Mouse (Mus musculus): ENCODE data around the gene Spag5. TPM values are rescaled to one million over a fixed set of nuclear protein-coding genes. Genes with fewer than 3 reads are reported as not detected.
"Not testable (repeated sequence)": the region's sequence is repeated elsewhere in the genome, so short reads cannot be mapped to it uniquely, and the experiment has no call there.

Gene Spag5
- polyA plus RNA-seq (2015; fragmentation: Nextera tagmentation; extraction: Ambion mirVana) = 26.3 and 29.5 TPM in 2 replicates

DNA sequence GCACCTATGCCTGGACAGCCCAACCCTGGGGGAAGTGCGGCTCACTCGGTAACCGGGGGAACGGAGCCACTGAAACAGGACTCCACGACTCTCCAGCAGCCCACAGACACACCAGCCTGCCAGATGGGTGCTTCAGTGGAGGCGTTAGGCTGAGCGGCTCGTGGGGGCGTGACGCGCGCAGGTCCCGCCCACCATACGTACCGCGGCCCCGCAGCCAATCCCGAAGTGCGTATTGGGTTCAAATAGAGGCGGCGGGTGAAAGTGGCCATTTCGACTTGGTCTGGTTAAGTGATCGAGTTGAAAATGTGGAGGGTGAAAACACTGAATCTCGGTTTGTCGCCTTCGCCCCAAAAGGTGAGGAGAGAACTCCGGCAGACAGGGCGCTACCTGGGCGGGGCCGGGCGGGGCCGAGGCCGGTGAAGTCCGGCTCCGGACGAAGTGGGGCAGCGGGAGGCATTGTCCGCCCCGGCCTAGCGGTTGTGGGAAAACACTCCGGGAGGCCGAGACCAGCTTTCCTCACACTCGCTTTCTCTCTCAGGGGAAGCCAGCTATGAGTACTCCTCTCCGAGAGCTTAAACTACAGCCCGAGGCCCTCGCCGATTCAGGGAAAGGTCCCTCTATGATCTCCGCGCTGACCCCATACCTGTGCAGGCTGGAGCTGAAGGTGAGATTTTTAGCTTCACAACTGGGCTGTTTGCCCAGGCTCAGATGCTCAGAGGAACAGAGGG is at the start of gene Spag5:
Gene Spag5 (plus strand): TSS at position 173 of the 728 bp plus-strand sequence.
- Histone ChIP-seq H3K4me1 (peaks cover 10% of the 10 kb centered on the region), H3K9ac (peak within 1 kb of the TSS; percentile 50), H3K4me2 (peak within 1 kb of the TSS; percentile 89), H3K9me3 (no peaks in the 10 kb centered on the region), H3K27ac (peak within 1 kb of the TSS; percentile 61), H3K27me3 (no peaks in the 10 kb centered on the region), H3K4me3 (peak within 1 kb of the TSS; percentile 70), H3K36me3 (peaks cover 24% of the 10 kb centered on the region)
- peak; percentile 98 for ATAC-seq (ENCODE audit: insufficient number of reproducible peaks, low FRiP score, low TSS enrichment, low read depth)
- WGBS = under 1% methylated on average over 49 of the region's 49 CpGs

DNA sequence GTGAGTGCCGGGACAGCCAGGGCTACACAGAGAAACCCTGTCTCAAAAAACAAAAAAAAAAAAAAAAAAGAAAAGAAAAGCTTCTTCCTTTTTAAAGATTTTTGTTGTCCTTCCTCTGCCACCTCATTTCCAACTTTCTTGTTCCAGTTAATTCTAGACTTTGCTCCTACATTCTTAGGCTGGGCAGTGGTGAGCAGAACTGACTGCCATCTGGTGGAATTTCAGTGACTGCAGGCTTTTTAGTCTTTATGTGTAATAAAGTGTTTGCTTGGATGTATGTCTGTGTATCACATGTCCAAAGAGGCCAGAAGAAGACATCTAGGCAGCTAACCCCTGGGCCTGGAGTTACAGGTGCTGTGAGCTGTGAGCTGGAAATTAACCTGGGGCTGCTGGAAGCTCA is 44.7 kb upstream of the Spag5 start:
- H3K27me3 ChIP-seq = peaks cover 7% of the 10 kb centered on the region; the same call in 1 of the 2 replicates
- no peaks in the 10 kb centered on the region for H3K4me1 ChIP-seq
- no peak for ATAC-seq (ENCODE audit: insufficient number of reproducible peaks, low FRiP score, low TSS enrichment, low read depth)
- no peaks in the 10 kb centered on the region for H3K9me3 ChIP-seq
- no peak overlapping the region for H3K4me2 ChIP-seq
- H3K9ac ChIP-seq = no peak overlapping the region
- no peak overlapping the region for H3K4me3 ChIP-seq
- peaks cover 28% of the 10 kb centered on the region for H3K36me3 ChIP-seq
- WGBS = 83% methylated on average over 1 of the region's 1 CpGs
- no peak overlapping the region for H3K27ac ChIP-seq

DNA sequence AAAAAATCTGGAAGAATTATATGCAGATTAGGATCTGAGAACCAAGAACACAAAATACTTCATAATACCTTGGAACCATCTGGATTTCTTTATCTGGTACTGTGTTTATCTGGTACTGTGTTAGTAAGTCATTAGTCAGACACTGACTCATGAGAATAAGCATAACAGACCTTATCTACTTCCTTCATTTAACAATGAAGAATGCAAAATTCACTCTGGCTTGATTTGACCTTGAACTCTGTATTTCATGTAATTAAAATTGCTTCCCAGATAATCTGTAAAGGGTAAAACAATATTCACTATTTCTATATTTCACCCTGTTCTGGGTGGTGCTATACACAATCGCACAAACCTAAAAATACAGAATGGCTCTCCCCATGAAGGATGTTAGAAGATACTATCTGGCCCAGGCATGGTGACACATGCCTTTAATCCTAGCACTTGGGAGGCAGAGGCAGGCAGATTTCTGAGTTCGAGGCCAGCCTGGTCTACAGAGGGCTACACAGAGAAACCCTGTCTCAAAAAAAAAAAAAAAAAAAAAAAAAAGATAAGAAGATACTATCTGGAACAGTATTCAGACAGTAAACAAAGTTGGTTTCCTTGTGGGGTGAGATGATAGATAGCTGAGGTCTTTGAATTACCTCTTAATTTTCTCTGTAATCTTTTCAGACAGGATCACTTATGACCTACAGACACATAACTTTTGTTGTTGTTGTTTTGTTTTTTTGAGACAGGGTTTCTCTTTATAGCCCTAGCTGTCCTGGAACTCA is 40.7 kb upstream of the Spag5 start:
- no peak overlapping the region for H3K9ac ChIP-seq
- H3K4me1 ChIP-seq = peaks cover 14% of the 10 kb centered on the region
- WGBS = 94% methylated on average over 2 of the region's 2 CpGs
- H3K36me3 ChIP-seq = peaks cover 24% of the 10 kb centered on the region
- no peaks in the 10 kb centered on the region for H3K9me3 ChIP-seq
- ATAC-seq (ENCODE audit: insufficient number of reproducible peaks, low FRiP score, low TSS enrichment, low read depth) = no peak
- H3K27ac ChIP-seq = no peak overlapping the region
- peak overlapping the region; percentile 65 for H3K4me2 ChIP-seq
- peak overlapping the region; percentile 91 for H3K4me3 ChIP-seq
- H3K27me3 ChIP-seq = peaks cover 7% of the 10 kb centered on the region; the same call in 1 of the 2 replicates

DNA sequence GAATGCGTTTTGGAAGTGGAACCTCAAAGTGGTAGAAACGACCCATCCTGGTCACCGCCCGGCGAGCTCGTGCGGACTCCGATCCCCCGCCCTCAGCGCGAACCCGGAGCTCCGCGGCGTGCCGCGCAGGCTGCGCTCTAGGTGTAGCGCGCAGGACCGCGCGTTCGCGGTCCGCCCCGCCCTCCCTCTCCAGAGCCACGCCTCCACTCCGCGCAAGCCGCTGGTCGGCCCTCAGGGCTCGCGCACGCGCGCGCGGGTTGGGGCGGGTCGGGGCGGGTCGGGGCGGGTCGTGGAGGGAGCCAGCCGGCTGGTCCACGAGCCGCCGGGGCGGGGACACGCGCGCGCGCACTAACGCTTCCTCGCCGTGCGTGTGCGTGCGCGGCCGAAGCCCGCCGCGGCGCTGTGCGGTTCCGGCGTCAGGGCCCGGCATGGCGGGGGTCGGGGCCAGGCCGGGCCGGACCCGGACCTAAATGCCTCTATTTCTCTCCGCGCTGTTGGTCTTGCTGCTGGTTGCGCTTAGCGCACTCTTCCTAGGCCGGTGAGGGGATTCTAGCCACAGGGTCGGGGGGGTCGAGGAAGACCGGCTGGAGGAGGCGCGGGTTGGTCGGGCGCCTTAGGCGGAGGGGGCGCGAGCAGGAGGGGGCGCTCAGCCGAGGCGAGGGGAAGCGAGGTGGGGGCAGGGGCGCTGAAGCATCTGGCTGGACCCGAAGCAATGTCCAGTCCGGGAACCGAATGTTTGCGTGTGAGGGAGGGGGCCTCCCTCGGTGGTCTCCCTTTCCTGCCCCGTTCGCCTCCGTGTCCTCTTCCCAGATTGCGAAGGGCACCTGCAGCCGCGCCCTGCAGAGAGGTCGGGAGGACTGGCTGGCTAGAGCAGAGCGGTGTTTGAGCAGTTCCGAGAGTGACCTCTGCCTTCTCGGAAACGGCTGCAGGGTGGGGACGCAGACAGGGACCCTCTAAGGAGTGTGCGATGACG is 39.7 kb upstream of the Spag5 start, which contains the start of gene 2610507B11Rik:
Gene 2610507B11Rik (plus strand): TSS at position 373 of the 973 bp plus-strand sequence.
- H3K9me3 ChIP-seq = no peaks in the 10 kb centered on the region
- H3K27ac ChIP-seq = peak within 1 kb of the TSS; percentile 85
- H3K36me3 ChIP-seq = peaks cover 30% of the 10 kb centered on the region
- H3K27me3 ChIP-seq = peaks cover 7% of the 10 kb centered on the region; the same call in 1 of the 2 replicates
- H3K4me1 ChIP-seq = peaks cover 14% of the 10 kb centered on the region
- WGBS = under 1% methylated on average over 104 of the region's 115 CpGs
- peak within 1 kb of the TSS; percentile 91 for H3K4me3 ChIP-seq
- H3K4me2 ChIP-seq = peak within 1 kb of the TSS; percentile 65
- H3K9ac ChIP-seq = peak within 1 kb of the TSS; percentile 82
- peak; percentile 96 for ATAC-seq (ENCODE audit: insufficient number of reproducible peaks, low FRiP score, low TSS enrichment, low read depth)

DNA sequence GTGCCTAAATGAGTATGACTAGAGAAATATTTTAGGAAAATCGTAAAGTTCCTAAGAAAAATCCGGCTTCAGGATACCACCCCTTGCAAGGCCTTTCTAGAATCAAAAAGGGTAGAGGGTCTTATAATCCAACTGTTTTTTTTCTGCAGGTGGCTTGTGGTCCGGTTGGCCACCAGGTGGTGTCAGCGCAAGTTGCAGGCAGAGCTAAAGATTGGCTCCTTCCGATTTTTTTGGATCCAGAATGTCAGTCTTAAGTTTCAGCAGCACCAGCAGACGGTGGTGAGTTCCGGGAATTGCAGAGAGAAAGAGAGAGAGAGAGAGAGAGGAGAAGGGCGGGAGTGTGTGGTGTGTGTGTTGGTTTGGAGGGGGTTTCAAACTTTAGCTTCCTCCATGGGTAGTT is 38.8 kb upstream of the Spag5 start:
- H3K4me1 ChIP-seq = peaks cover 14% of the 10 kb centered on the region
- H3K27ac ChIP-seq = peak overlapping the region; percentile 54; the same call in 1 of the 2 replicates
- H3K4me3 ChIP-seq = peak overlapping the region; percentile 91
- H3K36me3 ChIP-seq = peaks cover 38% of the 10 kb centered on the region
- no peak for ATAC-seq (ENCODE audit: insufficient number of reproducible peaks, low FRiP score, low TSS enrichment, low read depth)
- peak overlapping the region; percentile 65 for H3K4me2 ChIP-seq
- no peaks in the 10 kb centered on the region for H3K9me3 ChIP-seq
- peak overlapping the region; percentile 82; the same call in 1 of the 2 replicates for H3K9ac ChIP-seq
- peaks cover 7% of the 10 kb centered on the region; the same call in 1 of the 2 replicates for H3K27me3 ChIP-seq
- WGBS = 2% methylated on average over 8 of the region's 8 CpGs

DNA sequence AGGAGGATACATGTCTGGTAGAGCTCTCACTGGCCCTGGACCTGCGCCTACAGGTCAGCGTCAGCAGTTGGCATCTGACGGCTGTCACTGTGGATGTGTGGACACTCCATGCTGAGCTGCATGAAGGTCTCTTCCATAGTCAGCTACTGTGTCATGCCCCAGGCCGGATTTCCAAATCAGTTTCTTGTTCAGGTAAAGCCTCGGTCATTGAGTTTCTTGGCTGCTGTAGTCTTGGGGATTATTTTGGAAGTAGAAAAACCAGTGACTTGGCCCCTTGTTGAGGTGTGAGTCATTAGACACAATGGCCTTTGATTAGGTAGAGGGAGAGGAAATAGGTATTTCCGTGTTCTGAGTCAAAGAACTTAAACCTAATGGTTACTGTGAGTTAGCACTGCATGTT is 35.8 kb upstream of the Spag5 start:
- 84% methylated on average over 6 of the region's 6 CpGs for WGBS
- H3K9me3 ChIP-seq = no peaks in the 10 kb centered on the region
- H3K36me3 ChIP-seq = peaks cover 65% of the 10 kb centered on the region
- H3K4me2 ChIP-seq = no peak overlapping the region
- no peak overlapping the region for H3K27ac ChIP-seq
- H3K9ac ChIP-seq = no peak overlapping the region
- no peak overlapping the region for H3K4me3 ChIP-seq
- peaks cover 14% of the 10 kb centered on the region for H3K4me1 ChIP-seq
- ATAC-seq (ENCODE audit: insufficient number of reproducible peaks, low FRiP score, low TSS enrichment, low read depth) = no peak
- no peaks in the 10 kb centered on the region for H3K27me3 ChIP-seq

DNA sequence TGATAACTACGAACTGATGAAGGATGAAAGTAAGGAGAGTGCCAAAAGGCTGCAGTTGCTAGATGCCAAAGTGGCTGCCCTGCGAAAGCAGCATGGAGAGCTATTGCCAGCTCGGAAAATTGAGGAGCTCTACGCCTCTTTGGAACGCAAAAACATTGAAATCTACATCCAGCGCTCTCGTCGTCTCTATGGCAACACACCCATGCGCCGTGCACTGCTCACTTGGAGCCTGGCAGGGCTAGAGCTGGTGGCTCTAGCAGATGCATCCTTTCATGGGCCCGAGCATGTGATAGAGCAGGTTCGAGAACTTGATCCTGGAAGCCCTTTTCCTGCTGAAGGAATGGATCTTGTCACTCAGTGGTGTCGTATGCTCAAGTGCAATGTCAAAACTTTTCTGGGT is 29.3 kb upstream of the Spag5 start:
- WGBS = 91% methylated on average over 13 of the region's 13 CpGs
- no peak overlapping the region for H3K27ac ChIP-seq
- ATAC-seq (ENCODE audit: insufficient number of reproducible peaks, low FRiP score, low TSS enrichment, low read depth) = no peak
- no peaks in the 10 kb centered on the region for H3K27me3 ChIP-seq
- no peak overlapping the region for H3K4me2 ChIP-seq
- peaks cover 92% of the 10 kb centered on the region for H3K36me3 ChIP-seq
- H3K4me3 ChIP-seq = no peak overlapping the region
- no peaks in the 10 kb centered on the region for H3K4me1 ChIP-seq
- H3K9me3 ChIP-seq = no peaks in the 10 kb centered on the region
- H3K9ac ChIP-seq = no peak overlapping the region

DNA sequence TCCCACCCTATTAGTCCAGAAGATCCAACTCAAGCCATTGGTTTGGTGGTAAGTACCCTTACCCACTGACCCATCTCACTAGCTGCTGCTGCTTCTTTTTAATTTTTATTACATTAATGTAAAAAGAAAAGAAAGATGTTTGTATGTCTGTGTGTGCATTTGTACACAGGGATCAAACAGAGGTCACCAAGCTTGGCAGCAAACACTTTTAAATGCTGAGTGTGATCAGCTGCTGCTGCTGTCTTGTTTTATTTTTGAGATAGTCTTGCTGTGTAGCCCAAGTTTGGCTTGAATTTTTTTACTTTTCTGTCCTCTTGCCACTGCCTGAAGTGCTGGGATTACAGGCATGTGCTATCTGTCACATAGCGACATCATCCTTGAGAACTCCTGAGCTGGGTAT is 25.7 kb upstream of the Spag5 start:
- no peak for ATAC-seq (ENCODE audit: insufficient number of reproducible peaks, low FRiP score, low TSS enrichment, low read depth)
- H3K4me1 ChIP-seq = no peaks in the 10 kb centered on the region
- H3K9ac ChIP-seq = no peak overlapping the region
- H3K36me3 ChIP-seq = peaks cover 94% of the 10 kb centered on the region
- no peaks in the 10 kb centered on the region for H3K9me3 ChIP-seq
- H3K4me3 ChIP-seq = no peak overlapping the region
- no peak overlapping the region for H3K4me2 ChIP-seq
- H3K27me3 ChIP-seq = no peaks in the 10 kb centered on the region
- WGBS = 100% methylated on average over 1 of the region's 1 CpGs
- H3K27ac ChIP-seq = no peak overlapping the region

DNA sequence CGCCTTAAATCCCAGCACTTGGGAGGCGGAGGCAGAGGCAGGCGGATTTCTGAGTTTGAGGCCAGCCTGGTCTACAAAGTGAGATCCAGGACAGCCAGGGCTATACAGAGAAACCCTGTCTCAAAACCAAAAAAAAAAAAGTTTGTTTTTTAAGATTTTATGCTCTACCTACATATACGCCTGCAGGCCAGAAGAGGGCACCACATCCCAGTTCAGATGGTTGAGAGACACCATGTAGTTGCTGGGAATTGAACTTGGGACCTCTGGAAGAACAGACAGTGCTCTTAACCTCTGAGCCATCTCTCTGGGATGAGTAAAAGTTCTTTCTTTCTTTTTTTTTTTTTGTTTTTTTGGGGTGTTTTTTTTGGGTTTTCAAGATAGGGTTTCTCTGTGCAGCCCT is 25.2 kb upstream of the Spag5 start:
- 95% methylated on average over 4 of the region's 4 CpGs for WGBS
- not testable (repeated sequence) for H3K9me3 ChIP-seq; H3K9ac ChIP-seq; H3K4me3 ChIP-seq; H3K4me1 ChIP-seq; H3K27ac ChIP-seq; ATAC-seq (ENCODE audit: insufficient number of reproducible peaks, low FRiP score, low TSS enrichment, low read depth); H3K4me2 ChIP-seq; H3K27me3 ChIP-seq
- peaks cover 95% of the 10 kb centered on the region for H3K36me3 ChIP-seq

DNA sequence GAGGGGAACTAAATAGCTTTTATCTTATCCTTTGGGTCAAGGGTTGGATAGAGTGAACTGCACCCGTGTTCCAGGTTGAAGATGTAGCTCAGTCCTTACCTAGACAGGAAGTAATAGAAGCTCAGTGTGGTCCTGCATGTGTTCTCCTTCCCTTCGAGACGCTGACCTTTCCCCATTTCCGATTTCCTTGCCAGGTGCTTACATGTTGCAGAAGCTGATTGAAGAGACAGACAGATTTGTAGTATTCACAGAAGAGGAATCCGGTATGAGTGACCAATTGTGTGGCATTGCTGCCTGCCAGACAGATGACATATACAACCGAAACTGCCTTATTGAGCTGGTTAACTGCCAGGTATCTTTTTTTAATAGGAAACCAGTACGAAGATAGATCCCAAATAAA is 22.5 kb upstream of the Spag5 start:
- no peaks in the 10 kb centered on the region for H3K27me3 ChIP-seq
- ATAC-seq (ENCODE audit: insufficient number of reproducible peaks, low FRiP score, low TSS enrichment, low read depth) = no peak
- no peak overlapping the region for H3K4me3 ChIP-seq
- no peak overlapping the region for H3K4me2 ChIP-seq
- no peaks in the 10 kb centered on the region for H3K9me3 ChIP-seq
- 88% methylated on average over 7 of the region's 7 CpGs for WGBS
- peaks cover 95% of the 10 kb centered on the region for H3K36me3 ChIP-seq
- no peaks in the 10 kb centered on the region for H3K4me1 ChIP-seq
- no peak overlapping the region for H3K27ac ChIP-seq
- no peak overlapping the region for H3K9ac ChIP-seq

DNA sequence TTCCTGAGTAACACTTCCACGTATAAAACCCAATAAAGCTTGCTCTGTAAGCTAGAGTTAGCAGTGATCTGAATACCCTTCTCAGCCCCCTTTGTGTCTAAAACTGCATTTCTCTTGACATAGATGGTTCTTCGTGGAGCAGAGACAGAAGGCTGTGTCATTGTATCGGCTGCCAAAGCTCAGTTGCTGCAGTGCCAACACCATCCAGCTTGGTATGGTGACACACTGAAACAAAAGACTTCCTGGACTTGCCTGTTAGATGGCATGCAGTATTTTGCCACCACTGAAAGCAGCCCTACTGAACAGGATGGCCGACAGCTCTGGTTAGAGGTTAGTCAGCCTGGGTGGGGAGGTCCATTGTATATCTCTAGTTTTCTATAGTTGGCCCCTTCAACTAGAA is 21.7 kb upstream of the Spag5 start:
- no peak overlapping the region for H3K4me2 ChIP-seq
- no peak for ATAC-seq (ENCODE audit: insufficient number of reproducible peaks, low FRiP score, low TSS enrichment, low read depth)
- H3K9me3 ChIP-seq = no peaks in the 10 kb centered on the region
- no peak overlapping the region for H3K4me3 ChIP-seq
- H3K9ac ChIP-seq = no peak overlapping the region
- no peak overlapping the region for H3K27ac ChIP-seq
- H3K4me1 ChIP-seq = no peaks in the 10 kb centered on the region
- no peaks in the 10 kb centered on the region for H3K27me3 ChIP-seq
- WGBS = 93% methylated on average over 4 of the region's 4 CpGs
- H3K36me3 ChIP-seq = peaks cover 95% of the 10 kb centered on the region

Measured in limb, embryonic 15.5 days (tissue).